Mouse (Mus musculus): Measurements from ENCODE around the gene Hsf4. TPM values are rescaled to one million over a fixed set of nuclear protein-coding genes. Genes with fewer than 3 reads are reported as not detected.
"Not testable (repeated sequence)": the region's sequence is repeated elsewhere in the genome, so short reads cannot be mapped to it uniquely, and the experiment has no call there.

The Hsf4 gene
- not detected in 2 replicates for polyA plus RNA-seq (2014; fragmentation: Nextera tagmentation; extraction: Ambion mirVana)

- Histone ChIP-seq H3K4me1 (ENCODE audit: control insufficient read depth, insufficient read depth, low read length) (peaks cover 21% of the 10 kb centered on the region), H3K36me3 (ENCODE audit: control insufficient read depth, insufficient read depth, low read length) (no peaks in the 10 kb centered on the region), H3K27ac (ENCODE audit: low read length) (no peak within 1 kb of the TSS), H3K4me2 (replicated peaks; ENCODE audit: low read depth, low read length) (peak within 1 kb of the TSS; percentile 76), H3K9me3 (ENCODE audit: control insufficient read depth, low read depth, low read length) (no peaks in the 10 kb centered on the region), H3K4me3 (ENCODE audit: low read depth, low read length) (peak within 1 kb of the TSS; percentile 40), H3K9ac (replicated peaks; ENCODE audit: low read depth, low read length) (peak within 1 kb of the TSS; percentile 15), H3K27me3 (ENCODE audit: control insufficient read depth, insufficient read depth, low read length) (peaks cover 63% of the 10 kb centered on the region)
- ATAC-seq (ENCODE audit: insufficient number of reproducible peaks, insufficient read depth, low FRiP score, low read depth) = peak; percentile 30; the same call in 1 of the 2 replicates
- 1% methylated on average over 42 of the region's 42 CpGs for WGBS
Observed at GRCm38 (mm10) chr8:105269461-105269947, at the start of gene Hsf4. Hsf4 (plus strand) TSS chr8:105269801.

GRCm38 (mm10) chr8:105223850-105224249, 45.8 kb upstream of the Hsf4 start:
- 77% methylated on average over 7 of the region's 7 CpGs for WGBS
- no peak overlapping the region for H3K4me2 ChIP-seq (replicated peaks; ENCODE audit: low read depth, low read length)
- H3K27ac ChIP-seq (ENCODE audit: low read length) = peak overlapping the region; percentile 55; the same call in 1 of the 2 replicates
- no peak for ATAC-seq (ENCODE audit: insufficient number of reproducible peaks, insufficient read depth, low FRiP score, low read depth)
- no peak overlapping the region for H3K4me3 ChIP-seq (ENCODE audit: low read depth, low read length)
- no peak overlapping the region for H3K9ac ChIP-seq (replicated peaks; ENCODE audit: low read depth, low read length)
- H3K9me3 ChIP-seq (ENCODE audit: control insufficient read depth, low read depth, low read length) = no peaks in the 10 kb centered on the region
- H3K27me3 ChIP-seq (ENCODE audit: control insufficient read depth, insufficient read depth, low read length) = no peaks in the 10 kb centered on the region
- peaks cover 9% of the 10 kb centered on the region for H3K4me1 ChIP-seq (ENCODE audit: control insufficient read depth, insufficient read depth, low read length)
- no peaks in the 10 kb centered on the region for H3K36me3 ChIP-seq (ENCODE audit: control insufficient read depth, insufficient read depth, low read length)

- peak within 1 kb of the TSS; percentile 92 for H3K9ac ChIP-seq (replicated peaks; ENCODE audit: low read depth, low read length)
- H3K4me1 ChIP-seq (ENCODE audit: control insufficient read depth, insufficient read depth, low read length) = peaks cover 9% of the 10 kb centered on the region
- H3K27me3 ChIP-seq (ENCODE audit: control insufficient read depth, insufficient read depth, low read length) = no peaks in the 10 kb centered on the region
- peak within 1 kb of the TSS; percentile 71 for H3K27ac ChIP-seq (ENCODE audit: low read length)
- ATAC-seq (ENCODE audit: insufficient number of reproducible peaks, insufficient read depth, low FRiP score, low read depth) = peak; percentile 94
- H3K4me3 ChIP-seq (ENCODE audit: low read depth, low read length) = peak within 1 kb of the TSS; percentile 95
- 3% methylated on average over 34 of the region's 34 CpGs for WGBS
- H3K36me3 ChIP-seq (ENCODE audit: control insufficient read depth, insufficient read depth, low read length) = no peaks in the 10 kb centered on the region
- no peaks in the 10 kb centered on the region for H3K9me3 ChIP-seq (ENCODE audit: control insufficient read depth, low read depth, low read length)
- H3K4me2 ChIP-seq (replicated peaks; ENCODE audit: low read depth, low read length) = peak within 1 kb of the TSS; percentile 84
Observed at GRCm38 (mm10) chr8:105224413-105225271, 45.0 kb upstream of the Hsf4 start, which contains the start of gene D230025D16Rik. D230025D16Rik (plus strand) TSS chr8:105225145.

- Histone ChIP-seq H3K4me2 (replicated peaks; ENCODE audit: low read depth, low read length) (peak overlapping the region; percentile 84), H3K36me3 (ENCODE audit: control insufficient read depth, insufficient read depth, low read length) (no peaks in the 10 kb centered on the region), H3K4me1 (ENCODE audit: control insufficient read depth, insufficient read depth, low read length) (peaks cover 9% of the 10 kb centered on the region), H3K27ac (ENCODE audit: low read length) (peak overlapping the region; percentile 71), H3K4me3 (ENCODE audit: low read depth, low read length) (peak overlapping the region; percentile 95), H3K27me3 (ENCODE audit: control insufficient read depth, insufficient read depth, low read length) (no peaks in the 10 kb centered on the region), H3K9me3 (ENCODE audit: control insufficient read depth, low read depth, low read length) (no peaks in the 10 kb centered on the region), H3K9ac (replicated peaks; ENCODE audit: low read depth, low read length) (peak overlapping the region; percentile 92)
- WGBS = under 1% methylated on average over 25 of the region's 27 CpGs
- ATAC-seq (ENCODE audit: insufficient number of reproducible peaks, insufficient read depth, low FRiP score, low read depth) = no peak
Observed at GRCm38 (mm10) chr8:105225272-105225593, 44.4 kb upstream of the Hsf4 start.

- Histone ChIP-seq H3K9me3 (ENCODE audit: control insufficient read depth, low read depth, low read length) (no peaks in the 10 kb centered on the region), H3K4me1 (ENCODE audit: control insufficient read depth, insufficient read depth, low read length) (peaks cover 9% of the 10 kb centered on the region), H3K36me3 (ENCODE audit: control insufficient read depth, insufficient read depth, low read length) (no peaks in the 10 kb centered on the region), H3K9ac (replicated peaks; ENCODE audit: low read depth, low read length) (peak overlapping the region; percentile 92), H3K4me3 (ENCODE audit: low read depth, low read length) (peak overlapping the region; percentile 95), H3K27ac (ENCODE audit: low read length) (peak overlapping the region; percentile 71; the same call in 1 of the 2 replicates), H3K27me3 (ENCODE audit: control insufficient read depth, insufficient read depth, low read length) (no peaks in the 10 kb centered on the region), H3K4me2 (replicated peaks; ENCODE audit: low read depth, low read length) (peak overlapping the region; percentile 84)
- 14% methylated on average over 6 of the region's 6 CpGs for WGBS
- ATAC-seq (ENCODE audit: insufficient number of reproducible peaks, insufficient read depth, low FRiP score, low read depth) = peak; percentile 29; the same call in 1 of the 2 replicates
Observed at GRCm38 (mm10) chr8:105225917-105226316, 43.7 kb upstream of the Hsf4 start.

- H3K4me3 ChIP-seq (ENCODE audit: low read depth, low read length) = no peak overlapping the region
- no peak overlapping the region for H3K9ac ChIP-seq (replicated peaks; ENCODE audit: low read depth, low read length)
- no peak for ATAC-seq (ENCODE audit: insufficient number of reproducible peaks, insufficient read depth, low FRiP score, low read depth)
- no peaks in the 10 kb centered on the region for H3K27me3 ChIP-seq (ENCODE audit: control insufficient read depth, insufficient read depth, low read length)
- no peak overlapping the region for H3K27ac ChIP-seq (ENCODE audit: low read length)
- peaks cover 9% of the 10 kb centered on the region for H3K36me3 ChIP-seq (ENCODE audit: control insufficient read depth, insufficient read depth, low read length)
- H3K9me3 ChIP-seq (ENCODE audit: control insufficient read depth, low read depth, low read length) = no peaks in the 10 kb centered on the region
- WGBS = 80% methylated on average over 12 of the region's 12 CpGs
- no peak overlapping the region for H3K4me2 ChIP-seq (replicated peaks; ENCODE audit: low read depth, low read length)
- H3K4me1 ChIP-seq (ENCODE audit: control insufficient read depth, insufficient read depth, low read length) = no peaks in the 10 kb centered on the region
Observed at GRCm38 (mm10) chr8:105231503-105232320, 37.9 kb upstream of the Hsf4 start.

GRCm38 (mm10) chr8:105232321-105232693, 37.3 kb upstream of the Hsf4 start:
- not testable (repeated sequence) for H3K36me3 ChIP-seq (ENCODE audit: control insufficient read depth, insufficient read depth, low read length); H3K4me1 ChIP-seq (ENCODE audit: control insufficient read depth, insufficient read depth, low read length); H3K27ac ChIP-seq (ENCODE audit: low read length); H3K9me3 ChIP-seq (ENCODE audit: control insufficient read depth, low read depth, low read length); ATAC-seq (ENCODE audit: insufficient number of reproducible peaks, insufficient read depth, low FRiP score, low read depth); H3K9ac ChIP-seq (replicated peaks; ENCODE audit: low read depth, low read length); H3K4me2 ChIP-seq (replicated peaks; ENCODE audit: low read depth, low read length); H3K27me3 ChIP-seq (ENCODE audit: control insufficient read depth, insufficient read depth, low read length); H3K4me3 ChIP-seq (ENCODE audit: low read depth, low read length)
- 88% methylated on average over 4 of the region's 4 CpGs for WGBS

- no peak overlapping the region for H3K4me2 ChIP-seq (replicated peaks; ENCODE audit: low read depth, low read length)
- no peak overlapping the region for H3K4me3 ChIP-seq (ENCODE audit: low read depth, low read length)
- WGBS = 14% methylated on average over 1 of the region's 1 CpGs
- H3K9me3 ChIP-seq (ENCODE audit: control insufficient read depth, low read depth, low read length) = no peaks in the 10 kb centered on the region
- H3K27ac ChIP-seq (ENCODE audit: low read length) = no peak overlapping the region
- H3K4me1 ChIP-seq (ENCODE audit: control insufficient read depth, insufficient read depth, low read length) = no peaks in the 10 kb centered on the region
- ATAC-seq (ENCODE audit: insufficient number of reproducible peaks, insufficient read depth, low FRiP score, low read depth) = no peak
- H3K27me3 ChIP-seq (ENCODE audit: control insufficient read depth, insufficient read depth, low read length) = no peaks in the 10 kb centered on the region
- H3K36me3 ChIP-seq (ENCODE audit: control insufficient read depth, insufficient read depth, low read length) = peaks cover 9% of the 10 kb centered on the region
- no peak overlapping the region for H3K9ac ChIP-seq (replicated peaks; ENCODE audit: low read depth, low read length)
Observed at GRCm38 (mm10) chr8:105233126-105233935, 36.3 kb upstream of the Hsf4 start.

Measured in stomach, embryonic 14.5 days (tissue).